Mouse (Mus musculus) megakaryocyte, embryonic 14.5 days (primary cell): Measurements from ENCODE around the gene Fkbp15. TPM values are rescaled to one million over a fixed set of nuclear protein-coding genes. Genes with fewer than 3 reads are reported as not detected.

Source experiments
- H3K27me3 ChIP-seq: replicated peaks from 2 replicates; pipeline ENCODE3; 2012; ENCODE audit warnings: inconsistent platforms
- H3K36me3 ChIP-seq: replicated peaks from 2 replicates; pipeline ENCODE3; 2012; ENCODE audit warnings: low read length, inconsistent platforms, mixed read lengths
- H3K4me1 ChIP-seq: 2 replicates; pipeline ENCODE4 v1.6.1; 2012; ENCODE audit warnings: inconsistent platforms
- H3K4me3 ChIP-seq: replicated peaks from 2 replicates; pipeline ENCODE3; 2012; ENCODE audit warnings: moderate library complexity, mild to moderate bottlenecking, inconsistent platforms
- H3K9me3 ChIP-seq: 2 replicates; pipeline ENCODE4 v1.6.1; 2012; ENCODE audit warnings: inconsistent platforms
- FLI1 ChIP-seq: IDR thresholded peaks from 2 replicates; pipeline ENCODE4 v1.6.1; 2012; ENCODE audit warnings: low read length, inconsistent platforms, mixed read lengths
- GATA1 ChIP-seq: IDR thresholded peaks from 3 replicates; pipeline ENCODE4 v1.6.1; 2012; ENCODE audit warnings: mixed read lengths, low read length, inconsistent platforms, borderline replicate concordance
- polyA plus RNA-seq: library from polyadenylated mRNA; stranded (reverse); fragments of >175 nt; gene quantifications from 2 replicates; pipeline ENCODE4 v1.2.3, GENCODE M21; 2012; ENCODE audit warnings: low replicate concordance; ENCODE audit not compliant: insufficient read depth

Gene Fkbp15
- polyA plus RNA-seq, 1 experiment = 13.1 TPM

DNA sequence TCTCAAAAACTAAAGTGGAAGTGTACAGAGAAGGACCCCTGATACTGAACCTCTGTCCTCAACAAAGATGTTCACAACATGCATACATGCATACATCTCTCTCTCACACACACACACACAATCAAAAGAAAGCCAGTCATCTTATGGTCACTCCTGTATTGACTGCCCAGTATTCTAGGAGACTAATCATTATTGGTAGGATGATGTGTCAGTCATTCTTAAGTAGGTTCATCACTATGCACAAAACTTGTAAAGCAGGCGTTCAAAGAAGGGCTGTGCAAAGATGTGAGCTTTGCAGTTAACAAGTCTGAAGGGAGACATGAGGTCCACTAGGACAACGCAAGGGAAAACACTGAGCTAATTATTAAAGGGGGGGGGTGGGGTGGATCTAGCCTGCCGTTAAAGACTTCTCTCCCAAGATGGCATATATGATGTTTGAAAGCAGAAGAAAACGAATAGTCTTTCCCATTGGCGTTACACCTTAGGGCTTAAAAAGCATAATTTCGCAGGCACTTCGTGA lies 1.0 kb downstream of the Fkbp15 start:
- H3K27me3 ChIP-seq = no peaks in the 10 kb centered on the region
- TF ChIP-seq GATA1 = no peak
- no peak for TF ChIP-seq FLI1
- H3K9me3 ChIP-seq = no peaks in the 10 kb centered on the region
- peak overlapping the region; percentile 98 for H3K4me3 ChIP-seq
- H3K4me1 ChIP-seq = peaks cover 37% of the 10 kb centered on the region
- peaks cover 25% of the 10 kb centered on the region for H3K36me3 ChIP-seq

DNA sequence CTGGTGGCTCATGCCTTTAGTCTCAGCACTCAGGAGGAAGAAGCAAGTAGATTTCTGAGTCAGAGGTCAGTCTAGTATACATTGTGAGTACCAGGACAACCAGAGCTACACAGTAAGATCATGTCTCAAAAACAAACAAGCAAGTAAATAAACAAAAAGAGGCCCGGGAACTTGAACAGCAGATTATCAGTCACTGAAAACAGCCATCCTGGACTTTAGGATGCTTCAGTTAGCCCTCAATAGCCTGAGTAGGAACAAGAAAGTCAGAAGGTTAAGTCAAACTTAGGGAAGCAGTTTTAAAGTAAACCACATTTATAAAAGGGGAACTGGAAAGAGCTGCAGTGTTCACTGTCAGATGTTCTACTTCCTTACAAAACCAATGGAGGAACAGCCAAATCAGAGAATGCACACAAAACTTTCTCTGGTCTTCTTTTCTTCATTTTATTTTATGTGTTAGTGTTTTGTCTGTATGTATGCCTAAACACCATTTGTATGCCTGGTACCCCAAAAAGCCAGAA lies 2.7 kb downstream of the Fkbp15 start:
- Histone ChIP-seq H3K27me3 (no peaks in the 10 kb centered on the region), H3K36me3 (peaks cover 35% of the 10 kb centered on the region), H3K4me1 (peaks cover 37% of the 10 kb centered on the region), H3K4me3 (no peak overlapping the region), H3K9me3 (no peaks in the 10 kb centered on the region)
- TF ChIP-seq FLI1 = no peak
- TF ChIP-seq GATA1 = no peak

DNA sequence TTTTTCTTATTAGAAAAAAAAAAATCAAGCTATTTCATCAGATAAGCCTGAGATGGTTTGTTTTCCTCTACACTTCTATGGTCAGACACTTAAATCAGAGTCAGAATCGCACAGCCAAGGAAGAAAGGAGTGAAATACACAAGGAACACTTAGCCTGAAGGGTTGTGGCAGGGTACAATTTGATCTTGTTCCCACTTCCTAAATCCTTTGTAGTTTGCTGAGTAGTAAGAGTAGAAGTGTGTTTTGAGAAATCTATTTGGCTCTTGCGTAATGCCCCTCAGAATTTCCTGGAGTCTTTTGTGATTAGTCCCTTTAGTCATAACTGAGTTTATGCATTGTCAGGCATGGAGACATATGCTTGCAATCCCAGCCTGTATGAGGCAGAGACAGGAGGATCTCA lies 11.0 kb downstream of the Fkbp15 start:
- Histone ChIP-seq H3K27me3 (no peaks in the 10 kb centered on the region), H3K36me3 (peaks cover 86% of the 10 kb centered on the region), H3K4me1 (peaks cover 39% of the 10 kb centered on the region), H3K9me3 (no peaks in the 10 kb centered on the region), H3K4me3 (no peak overlapping the region)
- no peak for TF ChIP-seq GATA1
- TF ChIP-seq FLI1 = no peak

DNA sequence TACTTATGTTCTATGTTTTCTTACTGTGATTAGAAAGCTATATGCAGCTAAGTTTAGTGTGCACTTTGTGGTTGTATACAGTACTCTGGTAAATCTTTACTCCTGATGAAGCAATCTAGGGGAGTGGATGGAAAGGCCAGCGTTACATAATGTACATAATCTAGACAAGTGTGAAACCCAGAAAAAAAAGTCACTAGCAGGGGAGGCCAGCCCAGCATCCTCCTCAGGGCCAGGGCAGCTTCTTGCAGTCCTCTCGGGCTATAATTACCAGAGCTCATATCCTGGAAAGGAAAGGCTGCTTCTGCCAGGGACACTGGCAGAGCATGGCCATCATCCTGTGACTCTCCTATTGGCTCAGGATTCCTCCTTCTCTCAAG lies 12.0 kb downstream of the Fkbp15 start:
- peaks cover 89% of the 10 kb centered on the region for H3K36me3 ChIP-seq
- H3K9me3 ChIP-seq = no peaks in the 10 kb centered on the region
- no peak overlapping the region for H3K4me3 ChIP-seq
- TF ChIP-seq FLI1 (no peak), GATA1 (no peak)
- H3K4me1 ChIP-seq = peaks cover 39% of the 10 kb centered on the region
- H3K27me3 ChIP-seq = no peaks in the 10 kb centered on the region

DNA sequence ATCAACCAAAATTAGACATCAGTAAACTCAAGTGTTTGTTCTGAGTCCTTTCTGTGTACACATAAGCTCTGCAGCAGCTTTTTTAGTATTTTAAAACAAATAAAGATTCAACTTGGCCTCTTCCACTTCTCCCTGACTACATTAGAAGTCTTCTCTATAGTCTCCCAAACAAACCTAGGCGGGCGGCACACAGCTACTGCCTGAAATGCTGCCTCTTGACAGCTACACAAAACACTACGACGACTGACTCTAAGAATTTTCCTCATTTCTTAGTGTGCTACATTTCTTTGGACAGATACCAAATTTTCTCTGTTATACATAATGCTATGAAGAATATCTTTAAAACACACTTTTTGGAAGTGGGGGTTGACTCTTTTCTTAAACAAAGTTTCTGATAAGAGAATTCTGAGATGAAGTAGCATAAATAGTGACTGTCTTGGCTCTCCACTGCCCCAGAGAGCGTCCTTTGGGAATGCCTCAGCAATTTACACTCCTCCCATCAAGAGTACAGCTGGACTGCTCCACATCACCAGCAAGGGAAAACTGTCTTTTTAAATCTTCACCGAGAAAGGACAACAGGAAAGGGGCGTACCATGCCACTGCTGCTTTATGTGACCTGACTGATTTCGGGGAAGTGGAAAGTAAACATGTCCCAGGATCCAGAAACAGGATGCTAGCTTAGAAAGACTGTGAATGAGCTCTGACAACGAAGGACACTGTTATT lies 12.6 kb downstream of the Fkbp15 start:
- Histone ChIP-seq H3K27me3 (no peaks in the 10 kb centered on the region), H3K9me3 (no peaks in the 10 kb centered on the region), H3K4me1 (peaks cover 38% of the 10 kb centered on the region), H3K36me3 (peaks cover 90% of the 10 kb centered on the region), H3K4me3 (no peak overlapping the region)
- no peak for TF ChIP-seq FLI1
- TF ChIP-seq GATA1 = no peak

DNA sequence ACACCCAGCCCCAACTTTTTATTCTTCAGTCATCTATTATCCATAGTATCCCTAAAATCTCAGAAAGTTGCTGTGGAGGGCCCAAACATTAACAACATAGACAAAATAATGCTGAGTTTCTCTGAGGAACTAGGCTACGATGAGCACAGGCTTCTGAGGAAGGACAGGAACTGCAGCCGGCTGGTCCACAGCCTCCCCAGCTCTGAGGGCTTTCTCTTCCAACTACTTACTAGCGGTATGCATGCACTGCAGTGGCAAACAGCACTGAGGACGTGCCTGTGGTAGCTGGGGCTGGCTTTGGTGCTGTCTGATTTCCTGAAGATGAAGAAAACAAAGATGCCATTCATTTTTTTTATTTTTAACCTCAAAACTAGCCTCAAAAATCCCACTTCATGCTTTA lies 14.5 kb downstream of the Fkbp15 start:
- no peak for TF ChIP-seq GATA1
- no peak for TF ChIP-seq FLI1
- Histone ChIP-seq H3K36me3 (peaks cover 91% of the 10 kb centered on the region), H3K27me3 (no peaks in the 10 kb centered on the region), H3K9me3 (no peaks in the 10 kb centered on the region), H3K4me1 (peaks cover 32% of the 10 kb centered on the region), H3K4me3 (no peak overlapping the region)

DNA sequence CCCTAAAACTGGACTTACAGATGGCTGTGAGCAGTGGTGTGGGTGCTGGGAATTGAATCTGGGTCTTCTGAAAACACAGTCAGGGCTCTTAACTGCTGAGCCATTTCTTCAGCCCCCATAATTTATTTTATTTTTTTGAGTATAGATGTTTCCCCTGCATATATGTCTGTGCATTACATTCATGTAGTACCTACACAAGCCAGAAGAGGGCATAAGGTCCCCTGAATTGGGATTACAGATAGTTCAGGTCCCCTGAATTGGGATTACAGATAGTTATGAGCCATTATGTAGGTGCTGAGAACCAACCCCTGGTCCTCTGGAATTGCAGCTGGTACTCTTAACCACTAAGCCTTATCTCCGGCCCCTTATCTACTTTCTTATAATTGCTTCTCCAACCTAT lies 16.3 kb downstream of the Fkbp15 start:
- TF ChIP-seq GATA1 = no peak
- Histone ChIP-seq H3K27me3 (no peaks in the 10 kb centered on the region), H3K9me3 (no peaks in the 10 kb centered on the region), H3K4me3 (no peak overlapping the region), H3K36me3 (peaks cover 93% of the 10 kb centered on the region), H3K4me1 (peaks cover 29% of the 10 kb centered on the region)

DNA sequence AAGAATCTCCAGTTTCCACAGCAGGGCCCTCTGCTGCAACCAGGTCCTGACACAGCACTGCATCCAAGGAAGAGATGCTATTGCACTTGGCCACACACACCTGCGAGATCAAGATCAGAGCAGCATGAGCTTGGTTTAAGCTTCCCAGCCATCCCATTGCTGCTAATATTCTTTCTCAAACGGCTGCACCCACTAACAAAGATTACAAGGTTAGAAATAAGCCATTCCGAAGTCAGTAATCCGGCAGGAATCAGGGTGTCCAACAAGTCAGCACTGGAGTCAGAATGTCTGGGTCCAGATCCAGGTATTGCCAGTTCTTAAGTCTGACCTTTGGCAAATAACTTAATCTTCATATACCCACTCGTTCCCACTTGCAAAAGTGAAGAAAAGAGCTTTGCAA lies 21.8 kb downstream of the Fkbp15 start:
- 0 out of 2 replicates have a peak, but pooled peaks cover 3% of the 10 kb centered on the region for H3K4me1 ChIP-seq
- H3K9me3 ChIP-seq = no peaks in the 10 kb centered on the region
- no peaks in the 10 kb centered on the region for H3K27me3 ChIP-seq
- no peak overlapping the region for H3K4me3 ChIP-seq
- TF ChIP-seq GATA1 (no peak), FLI1 (no peak)
- H3K36me3 ChIP-seq = peaks cover 95% of the 10 kb centered on the region

DNA sequence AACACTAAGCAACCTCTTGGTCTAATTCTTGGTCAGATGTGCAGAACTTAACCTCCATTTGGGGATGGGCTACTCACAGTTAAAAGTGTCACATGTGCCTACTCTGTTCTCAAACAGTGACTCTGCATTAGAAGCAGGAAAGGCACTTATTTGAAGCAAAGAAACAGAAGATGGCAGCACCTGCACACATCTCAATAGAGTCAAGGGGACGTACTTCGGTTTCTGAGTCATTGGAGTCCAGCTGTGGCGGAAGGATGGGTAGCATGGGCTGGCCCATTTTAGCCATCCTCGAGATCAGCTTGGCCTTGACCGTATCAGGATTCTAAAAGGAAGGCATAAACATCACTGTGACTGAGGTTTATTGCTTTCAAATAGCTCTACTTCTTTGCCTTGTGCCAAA lies 28.4 kb downstream of the Fkbp15 start:
- TF ChIP-seq GATA1 (no peak), FLI1 (no peak)
- Histone ChIP-seq H3K4me1 (peaks cover 43% of the 10 kb centered on the region), H3K4me3 (no peak overlapping the region), H3K9me3 (no peaks in the 10 kb centered on the region), H3K27me3 (no peaks in the 10 kb centered on the region), H3K36me3 (peaks cover 90% of the 10 kb centered on the region)

DNA sequence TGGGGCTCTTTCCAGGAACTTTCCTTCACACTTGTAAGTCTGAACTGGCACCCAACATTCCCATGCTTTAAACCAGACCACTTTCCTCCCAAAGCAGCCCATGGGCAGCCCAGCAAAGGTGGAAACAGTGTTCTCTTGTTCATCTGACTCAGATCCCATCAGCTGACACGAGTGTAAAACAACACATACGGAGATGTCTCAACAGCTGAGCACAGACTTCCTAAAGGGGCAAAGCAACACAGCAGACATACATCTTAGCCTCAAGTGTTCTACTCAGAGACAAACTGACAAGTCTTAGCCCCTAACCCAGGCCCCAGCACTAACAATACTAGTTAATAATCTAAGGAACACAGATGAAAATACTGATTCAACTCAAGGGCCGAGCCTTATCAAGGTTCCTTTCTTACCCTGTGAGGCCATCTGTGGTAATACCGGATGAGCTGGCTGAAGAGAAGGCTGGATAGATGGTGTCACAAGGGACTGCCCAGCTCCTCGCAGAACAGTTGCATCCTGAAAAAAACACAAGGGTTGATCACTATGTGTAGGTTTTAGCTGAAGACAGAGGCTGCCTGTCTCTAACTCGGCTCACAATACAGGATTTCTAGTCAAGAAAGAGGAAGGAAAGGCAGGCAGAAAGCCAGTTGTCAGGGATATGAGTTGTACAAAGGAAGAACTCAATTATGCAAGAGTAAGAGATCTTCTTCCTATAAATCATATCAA lies 31.2 kb downstream of the Fkbp15 start:
- Histone ChIP-seq H3K36me3 (peaks cover 91% of the 10 kb centered on the region), H3K27me3 (no peaks in the 10 kb centered on the region), H3K4me3 (peak overlapping the region; percentile 31), H3K9me3 (no peaks in the 10 kb centered on the region), H3K4me1 (peaks cover 68% of the 10 kb centered on the region)
- no peak for TF ChIP-seq FLI1
- TF ChIP-seq GATA1 = no peak

DNA sequence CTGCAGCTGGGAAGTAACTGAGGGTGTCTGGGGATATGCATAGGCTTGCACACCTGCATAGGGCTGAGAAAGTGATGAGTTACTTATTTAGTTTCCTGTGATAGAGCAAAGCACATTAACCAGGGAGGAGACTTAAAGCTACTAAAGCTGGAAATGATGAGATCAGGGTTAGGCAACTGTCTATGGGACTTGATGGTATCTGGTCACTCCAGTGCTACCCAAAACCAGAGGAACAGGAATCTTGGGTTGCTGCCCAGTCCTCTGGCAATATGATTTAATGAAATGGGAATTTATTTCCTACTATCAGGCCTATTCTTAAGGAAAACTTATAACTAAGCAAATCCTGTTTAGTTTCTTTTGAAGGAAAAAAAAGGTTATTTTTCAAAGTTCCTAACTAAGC lies 34.2 kb downstream of the Fkbp15 start:
- Histone ChIP-seq H3K4me1 (peaks cover 81% of the 10 kb centered on the region), H3K27me3 (no peaks in the 10 kb centered on the region), H3K36me3 (peaks cover 93% of the 10 kb centered on the region), H3K9me3 (no peaks in the 10 kb centered on the region), H3K4me3 (no peak overlapping the region)
- TF ChIP-seq GATA1 = no peak
- no peak for TF ChIP-seq FLI1
